Mouse (Mus musculus) layer of hippocampus, postnatal 36 days (tissue): ENCODE measurements around the gene Ptgfr. TPM values are rescaled to one million over a fixed set of nuclear protein-coding genes. Genes with fewer than 3 reads are reported as not detected.

Experiments used
- total RNA-seq, 2 experiments: library from RNA; stranded (reverse); gene quantifications; 2 replicates each; pipeline ENCODE4 v1.2.3; 2021

Ptgfr gene
- total RNA-seq, 2 experiments from 2014 or later = 0.76 to 1.3 TPM

Other genes starting within 250 kb of the Ptgfr start
- gene Ifi44, start 87.7 kb downstream of the Ptgfr start, total RNA-seq = under 1 TPM; 0.10 to 0.32 TPM
- not detected for gene Ifi44l, start 74.7 kb downstream of the Ptgfr start, total RNA-seq